Mouse (Mus musculus) liver, embryonic 14 days (tissue): ENCODE measurements around the gene Slc25a40. TPM values are rescaled to one million over a fixed set of nuclear protein-coding genes. Genes with fewer than 3 reads are reported as not detected.

Experiments used
- polyA plus RNA-seq: library from polyadenylated mRNA; depleted of rRNA; stranded (reverse); fragments of >200 nt; gene quantifications from 2 replicates; pipeline ENCODE4 v1.2.3, GENCODE M21; 2012; rRNA removed

The Slc25a40 gene
- polyA plus RNA-seq = 3.6 TPM in 2 replicates

DNA sequence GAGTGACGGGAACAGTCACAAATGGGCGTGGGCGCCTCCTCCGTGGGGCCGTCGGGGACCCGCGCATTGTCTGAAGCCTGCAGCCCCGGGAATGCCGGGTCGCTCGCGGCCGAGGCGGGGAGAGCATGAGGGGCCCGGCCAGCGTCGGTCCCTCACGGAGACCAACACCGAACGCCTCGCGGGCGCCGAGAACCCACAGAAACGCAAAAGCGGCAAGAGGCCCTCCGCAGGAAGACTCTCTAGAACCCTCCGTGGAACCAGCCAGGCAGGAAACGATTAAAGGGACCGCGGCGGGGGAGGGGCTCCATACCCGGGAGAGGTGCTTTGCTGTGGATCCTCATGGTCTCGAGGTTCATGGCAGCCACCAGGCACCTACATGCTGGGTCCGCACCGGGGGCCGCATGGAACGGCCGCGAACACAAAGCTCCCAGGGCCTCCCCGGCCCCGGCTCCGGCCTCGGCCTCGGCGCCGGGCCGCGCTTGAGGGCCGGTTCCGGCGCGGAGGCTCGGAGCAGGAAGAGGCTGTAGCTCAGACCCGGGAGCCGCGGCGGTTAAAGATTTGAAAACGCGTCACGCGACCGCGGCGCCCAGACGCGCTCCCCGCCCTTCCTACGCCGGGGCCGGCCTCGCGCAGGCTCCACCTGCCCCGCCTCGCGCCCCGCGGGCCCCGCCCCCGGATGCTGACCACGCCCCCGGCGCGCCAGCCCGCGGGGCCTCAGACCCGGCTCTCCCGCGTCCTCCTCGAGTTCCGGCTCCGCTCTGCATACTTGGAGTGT, at the start of gene Slc25a40, which contains the start of gene Dbf4:
Slc25a40 (plus strand) TSS at position 694 of the 775 bp plus-strand sequence.
Dbf4 (minus strand) TSS at position 560 of the 775 bp plus-strand sequence.

Other genes starting within 250 kb of the Slc25a40 start
- 0.09 and 0.18 TPM in 2 replicates for gene Adam22, start 54.7 kb upstream of the Slc25a40 start, polyA plus RNA-seq
- 27.6 and 29.3 TPM in 2 replicates for gene Dbf4, start 134 bp upstream of the Slc25a40 start, polyA plus RNA-seq
- 0.09 and 0.10 TPM in 2 replicates for gene Rundc3b, start 200.1 kb downstream of the Slc25a40 start, polyA plus RNA-seq
- 0.78 TPM in 2 replicates for gene Abcb1a, start 237.2 kb downstream of the Slc25a40 start, polyA plus RNA-seq